In the genomic region with DNA sequence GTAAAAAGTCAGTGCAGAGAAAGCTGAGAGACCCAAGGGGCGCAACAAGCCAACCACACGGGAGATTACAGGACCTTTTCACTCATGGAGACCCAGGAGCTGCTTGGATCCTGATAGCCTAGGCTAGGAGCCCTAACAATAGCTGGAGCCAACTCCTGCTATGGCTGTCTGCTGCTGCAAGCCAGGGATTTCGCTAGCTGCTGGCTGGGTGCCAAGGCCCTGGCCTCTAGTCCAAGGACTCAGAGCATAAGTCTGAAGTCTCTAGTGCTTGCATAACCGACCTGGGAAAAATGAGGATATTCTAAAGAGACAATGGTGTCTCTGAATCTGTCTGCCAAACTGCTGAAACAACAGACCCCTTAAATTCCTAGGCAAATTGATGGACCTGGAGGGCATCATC, we compare ENCODE assay signal across 9 mouse cellular contexts.
DNase-seq lines count a peak whose midpoint lies in the region; ATAC-seq lines count a peak whose summit lies in the region.
"Had no signal": no experiment of that assay in that cellular context is flagged by ENCODE, and none has a peak within 500 bp of the region (broad histone marks: within the 10 kb centered on the region; RNA-seq: fewer than 3 reads in every experiment).

No protein-coding gene starts in this region.

- ATAC-seq in midbrain, embryonic 14.5 days (ENCODE audit: low FRiP score, low TSS enrichment): no peak
- ATAC-seq in midbrain, embryonic 16.5 days: no peak

- no peak overlapping the region for H3K4me3 ChIP-seq in midbrain, embryonic 14.5 days (replicated peaks; ENCODE audit: low read depth, low read length)
- no peak overlapping the region for H3K4me3 ChIP-seq in midbrain, embryonic 16.5 days (ENCODE audit: low read depth, low read length)
- H3K4me3 ChIP-seq: embryonic facial prominence, embryonic 12.5 days had no signal

- H3K4me1 ChIP-seq in midbrain, embryonic 14.5 days (ENCODE audit: control insufficient read depth, insufficient read depth, low read length): no peaks in the 10 kb centered on the region
- no peaks in the 10 kb centered on the region for H3K4me1 ChIP-seq in midbrain, embryonic 16.5 days (ENCODE audit: control insufficient read depth, insufficient read depth, low read length)
- H3K4me1 ChIP-seq: embryonic facial prominence, embryonic 12.5 days had no signal

- H3K27me3 ChIP-seq in midbrain, embryonic 14.5 days (ENCODE audit: control insufficient read depth, insufficient read depth, low read length): no peaks in the 10 kb centered on the region
- H3K27me3 ChIP-seq in midbrain, embryonic 16.5 days (ENCODE audit: control insufficient read depth, insufficient read depth, low read depth, low read length): no peaks in the 10 kb centered on the region
- H3K27me3 ChIP-seq: embryonic facial prominence, embryonic 12.5 days had no signal

- peak; percentile 35 for DNase-seq in midbrain, embryonic 14.5 days
- DNase-seq in cerebellum, postnatal 36 days: peak; percentile 52 to 69
- peak; percentile 66 to 71 for DNase-seq in kidney, postnatal 4 days
- DNase-seq in urinary bladder, postnatal 25 days (ENCODE audit: low spot score): peak; percentile 38
- DNase-seq in neural tube, embryonic 10.5 days (ENCODE audit: extremely low spot score, low spot score): no peak
- no peak for DNase-seq in thymus, postnatal 10 days (ENCODE audit: low spot score in 2 of 2)
- no peak for DNase-seq in spleen, postnatal 36 days (ENCODE audit: low spot score in 2 of 2)

- no peaks in the 10 kb centered on the region for H3K36me3 ChIP-seq in midbrain, embryonic 14.5 days (ENCODE audit: control insufficient read depth, insufficient read depth, low read length)
- H3K36me3 ChIP-seq in midbrain, embryonic 16.5 days (ENCODE audit: control insufficient read depth, insufficient read depth, low read length): no peaks in the 10 kb centered on the region
- H3K36me3 ChIP-seq: embryonic facial prominence, embryonic 12.5 days had no signal

- 75% methylated on average over 4 of the region's 4 CpGs for WGBS in midbrain, embryonic 14.5 days
- 70% methylated on average over 4 of the region's 4 CpGs for WGBS in midbrain, embryonic 16.5 days

- no peaks in the 10 kb centered on the region for H3K9me3 ChIP-seq in midbrain, embryonic 14.5 days (ENCODE audit: control insufficient read depth, low read length)
- H3K9me3 ChIP-seq in midbrain, embryonic 16.5 days (replicated peaks; ENCODE audit: control insufficient read depth, low read length, poor library complexity, severe bottlenecking): peaks cover 4% of the 10 kb centered on the region; the same call in 1 of the 2 replicates
- H3K9me3 ChIP-seq: embryonic facial prominence, embryonic 12.5 days had no signal

- no peak overlapping the region for H3K27ac ChIP-seq in midbrain, embryonic 14.5 days (replicated peaks; ENCODE audit: low read depth, low read length)
- H3K27ac ChIP-seq in midbrain, embryonic 16.5 days (ENCODE audit: low read length): no peak overlapping the region
- H3K27ac ChIP-seq: embryonic facial prominence, embryonic 12.5 days had no signal

- H3K4me2 ChIP-seq in midbrain, embryonic 14.5 days (ENCODE audit: low read length): no peak overlapping the region
- H3K4me2 ChIP-seq in midbrain, embryonic 16.5 days (ENCODE audit: low read length): no peak overlapping the region
- H3K4me2 ChIP-seq: embryonic facial prominence, embryonic 12.5 days had no signal

- H3K9ac ChIP-seq in midbrain, embryonic 14.5 days (replicated peaks; ENCODE audit: low read length): no peak overlapping the region
- H3K9ac ChIP-seq in midbrain, embryonic 16.5 days (ENCODE audit: low read depth, low read length): no peak overlapping the region
- H3K9ac ChIP-seq: embryonic facial prominence, embryonic 12.5 days had no signal

Comparison
In these comparisons a context has a peak if more than half of its experiments do, and no peak if none do; other contexts are left out.
1. DNase-seq: peak in midbrain, embryonic 14.5 days (single experiment), cerebellum, postnatal 36 days (2 of 2), kidney, postnatal 4 days (2 of 2) and urinary bladder, postnatal 25 days (single experiment); none in neural tube, embryonic 10.5 days (single experiment), thymus, postnatal 10 days (0 of 2) and spleen, postnatal 36 days (0 of 2).